Mouse (Mus musculus): ENCODE measurements around the gene Tmem248. TPM values are rescaled to one million over a fixed set of nuclear protein-coding genes. Genes with fewer than 3 reads are reported as not detected.
A peak's percentile ranks its signal among the peaks of the same experiment; 100 is the strongest.

Tmem248 gene
- 10 to 100 TPM; 29.4 to 33.6 TPM for total RNA-seq (2021)

DNA sequence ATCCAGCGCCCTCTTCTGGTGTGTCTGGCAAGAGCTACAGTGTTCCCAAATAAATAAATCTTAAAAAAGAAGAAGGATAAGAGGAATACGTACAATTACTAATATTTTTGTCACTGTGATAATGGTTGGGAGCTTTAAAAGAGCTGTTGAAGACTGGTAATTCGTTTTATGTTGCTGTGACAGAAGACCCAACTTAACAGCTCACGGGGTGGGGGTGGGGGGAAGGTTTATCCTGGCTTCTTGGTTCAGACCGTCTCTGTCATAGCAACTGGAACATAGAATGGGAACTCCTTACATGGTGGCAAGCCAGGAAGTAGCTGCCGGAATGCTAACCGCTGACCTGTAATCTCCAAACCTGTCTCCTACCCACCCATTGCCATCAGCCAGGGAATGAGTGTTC is at the start of gene Tmem248:
TSS of gene Tmem248 (plus strand) at position 301 of the 400 bp plus-strand sequence.
- intact Hi-C loops (cut with DNase I): no loop called here
- no peak for DNase-seq

DNA sequence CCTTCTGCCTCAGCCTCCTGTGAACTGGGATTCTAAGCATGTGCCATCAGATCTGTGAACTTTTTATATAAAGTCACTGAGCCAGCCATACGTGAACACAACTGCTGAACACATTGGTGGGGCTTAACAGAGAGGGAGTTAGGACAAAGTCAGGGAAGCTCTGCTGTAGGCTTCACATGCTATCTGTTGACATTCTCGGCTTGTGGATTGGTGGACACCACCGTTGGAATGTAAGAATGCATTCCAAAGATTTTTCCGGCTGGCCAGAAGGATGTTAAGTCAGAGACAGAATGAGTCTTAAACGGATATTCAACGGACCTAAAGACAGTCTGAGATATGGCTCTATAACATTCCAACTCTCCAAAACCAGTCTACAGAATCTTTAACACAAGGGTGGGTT is 47.8 kb upstream of the Tmem248 start:
- DNase-seq: no peak
- intact Hi-C loops (cut with DNase I): no loop called here

DNA sequence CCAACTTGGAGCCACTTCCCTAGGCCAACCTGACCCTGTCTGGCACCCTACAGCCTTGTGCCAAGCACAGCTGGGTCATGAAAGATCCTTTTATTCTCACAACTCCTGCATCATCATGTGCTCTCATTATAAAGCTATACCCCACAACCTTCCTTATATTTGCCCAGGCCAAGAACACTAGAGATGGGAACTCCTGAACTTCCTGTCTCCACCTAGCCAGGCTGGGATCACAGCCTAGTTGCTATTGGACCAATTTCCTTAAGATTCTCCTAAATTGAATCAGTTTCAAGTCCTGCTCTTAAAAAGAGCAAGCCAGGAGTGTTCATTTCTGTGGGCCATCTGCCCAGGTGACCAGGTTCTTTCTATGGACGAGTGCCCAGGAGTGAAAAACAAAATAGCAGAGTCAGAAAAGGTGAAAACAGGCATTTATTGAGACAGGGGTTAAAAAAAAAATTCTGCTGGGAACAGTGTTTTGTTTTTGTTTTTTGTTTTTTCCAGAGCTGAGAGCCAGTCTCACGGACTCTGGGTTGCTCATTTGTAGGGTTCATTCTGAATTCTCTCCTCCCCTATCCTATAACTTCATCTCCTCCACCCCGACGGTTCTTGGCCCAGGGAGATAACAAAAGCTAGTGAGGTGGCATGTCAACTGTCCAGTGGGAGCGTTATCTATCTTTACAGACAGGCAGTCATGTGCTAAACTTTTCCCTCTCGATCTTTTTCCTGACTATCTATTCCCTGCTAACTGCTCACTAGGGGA is 46.0 kb upstream of the Tmem248 start:
- intact Hi-C loops (cut with DNase I): no loop called here

DNA sequence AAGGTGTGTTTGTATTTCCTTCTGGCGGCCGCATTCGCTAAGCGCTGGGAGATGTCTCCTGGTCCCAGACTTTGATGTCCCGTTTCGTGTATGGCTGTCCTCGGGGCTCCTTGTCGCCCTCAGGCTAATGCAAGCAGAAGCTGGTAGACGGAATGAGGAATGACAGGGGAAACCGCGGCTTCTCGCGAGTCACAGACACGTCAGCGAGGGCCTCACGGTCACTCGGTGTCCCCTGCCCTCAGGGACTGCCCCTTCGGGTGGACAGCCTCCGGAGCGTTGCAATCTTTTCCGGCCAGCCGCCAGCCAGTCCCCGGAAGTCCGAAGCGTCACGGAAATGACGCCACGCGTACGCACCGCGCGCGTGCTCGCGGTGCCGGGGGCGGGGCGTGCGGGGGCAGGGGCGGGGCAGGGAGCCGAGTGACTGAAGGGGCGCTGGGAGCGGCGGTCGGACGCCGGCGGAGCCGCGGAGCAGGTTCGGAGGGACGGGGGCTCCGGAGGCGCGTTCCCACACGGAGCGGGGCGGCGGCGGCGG is 45.4 kb upstream of the Tmem248 start, which contains the start of gene Rabgef1:
TSS of gene Rabgef1 (plus strand) at position 376 of the 532 bp plus-strand sequence.
- intact Hi-C loops (cut with DNase I): no loop called here
- peak; percentile 94 for DNase-seq

More for the DNA sequence above, 46.0 kb upstream of the Tmem248 start:
- DNase-seq: no peak

DNA sequence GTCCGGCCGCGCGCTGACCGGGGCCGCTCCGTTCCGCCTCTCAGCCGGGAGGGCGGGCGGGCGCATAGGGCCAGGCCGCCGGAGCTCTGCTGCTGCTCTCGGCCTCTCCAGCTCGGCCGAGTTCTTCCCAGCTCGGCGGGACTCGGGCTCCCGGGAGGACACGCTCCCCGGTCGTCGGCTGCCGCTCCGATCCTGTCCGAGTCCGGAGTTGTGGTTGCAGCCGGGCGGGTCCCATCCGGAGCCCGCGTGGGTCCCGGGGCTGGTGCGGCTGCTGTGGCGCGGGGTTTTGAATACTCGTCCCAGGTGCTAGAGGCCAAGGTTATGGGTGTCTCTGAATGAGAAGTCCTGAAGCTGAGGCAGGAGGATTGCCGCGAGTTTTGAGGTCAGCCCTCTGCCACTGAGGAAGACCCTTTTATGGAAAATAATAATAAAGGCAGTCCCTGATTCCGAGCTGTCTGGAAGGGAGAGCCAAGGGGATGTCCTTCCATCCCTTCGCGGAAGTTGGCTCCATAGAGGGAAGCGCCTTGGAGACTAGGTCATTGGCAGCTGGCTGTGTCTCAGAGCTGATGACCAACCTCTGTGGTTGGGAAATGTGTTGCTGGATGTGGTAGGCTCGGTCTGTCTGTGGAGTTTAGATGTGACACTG is 44.8 kb upstream of the Tmem248 start:
- intact Hi-C loops (cut with DNase I): no loop called here
- DNase-seq: no peak

DNA sequence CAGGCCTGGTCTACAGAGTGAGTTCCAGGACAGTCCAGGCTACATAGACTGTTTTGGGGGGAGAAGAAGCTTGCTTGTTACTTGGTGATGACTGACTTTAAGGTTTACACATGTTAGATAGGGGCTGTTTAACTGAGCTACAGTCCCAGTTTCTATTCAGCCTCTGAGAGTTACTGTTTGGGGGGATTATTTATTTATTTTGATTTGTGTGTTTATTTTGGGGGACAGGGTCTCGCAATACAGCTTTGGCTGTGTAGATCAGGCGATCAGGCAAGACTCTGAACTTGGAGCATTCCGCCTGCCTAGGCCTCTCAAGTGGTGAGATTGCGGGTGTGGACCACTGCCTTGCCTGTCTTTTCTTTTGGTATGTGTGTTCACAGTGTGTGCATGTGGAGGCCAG is 43.9 kb upstream of the Tmem248 start:
- intact Hi-C loops (cut with DNase I): no loop called here

DNA sequence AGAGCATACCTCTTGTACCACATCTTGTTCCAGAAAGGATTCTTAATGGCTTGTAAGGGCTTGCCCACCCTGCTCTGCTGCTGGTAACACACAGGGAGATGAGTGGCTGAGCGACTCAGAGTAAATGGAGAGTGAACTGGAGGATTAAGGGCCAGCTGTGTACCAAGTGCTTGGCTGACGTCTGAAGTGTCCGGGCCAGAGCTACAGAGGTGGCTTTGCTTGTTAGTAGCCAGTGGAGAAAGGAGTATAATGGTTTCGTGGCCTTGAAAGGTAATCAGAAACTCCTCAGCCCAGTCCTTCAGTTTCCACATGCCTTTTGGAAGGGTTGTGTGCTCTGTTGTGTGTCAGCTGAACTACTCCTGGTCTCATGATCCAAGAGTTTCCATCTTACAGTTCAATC is 39.0 kb upstream of the Tmem248 start:
- intact Hi-C loops (cut with DNase I): no loop called here

More for the DNA sequence above, 43.9 kb upstream of the Tmem248 start:
- no peak for DNase-seq

DNA sequence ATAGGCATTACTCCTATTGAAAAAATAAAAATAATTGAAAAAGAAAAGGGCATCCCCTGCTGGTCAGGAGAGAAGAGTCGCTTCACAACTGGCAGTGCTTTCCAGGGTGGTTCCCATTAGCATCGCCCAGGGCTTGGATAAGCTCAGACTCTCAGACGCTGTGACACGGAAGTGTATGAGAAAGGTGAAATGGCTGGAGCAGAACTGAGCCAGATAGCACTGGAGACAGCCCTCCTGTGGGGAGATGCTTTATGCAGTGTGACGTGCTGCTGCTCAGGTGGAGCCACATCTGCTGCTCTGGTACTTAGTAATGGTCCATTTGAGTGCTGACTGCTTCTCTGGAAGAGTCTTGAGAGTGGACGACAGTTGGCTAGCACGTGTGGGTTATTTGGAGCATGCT is 36.5 kb upstream of the Tmem248 start:
- intact Hi-C loops (cut with DNase I): no loop called here
- no peak for DNase-seq

More for the DNA sequence above, 39.0 kb upstream of the Tmem248 start:
- DNase-seq: no peak

DNA sequence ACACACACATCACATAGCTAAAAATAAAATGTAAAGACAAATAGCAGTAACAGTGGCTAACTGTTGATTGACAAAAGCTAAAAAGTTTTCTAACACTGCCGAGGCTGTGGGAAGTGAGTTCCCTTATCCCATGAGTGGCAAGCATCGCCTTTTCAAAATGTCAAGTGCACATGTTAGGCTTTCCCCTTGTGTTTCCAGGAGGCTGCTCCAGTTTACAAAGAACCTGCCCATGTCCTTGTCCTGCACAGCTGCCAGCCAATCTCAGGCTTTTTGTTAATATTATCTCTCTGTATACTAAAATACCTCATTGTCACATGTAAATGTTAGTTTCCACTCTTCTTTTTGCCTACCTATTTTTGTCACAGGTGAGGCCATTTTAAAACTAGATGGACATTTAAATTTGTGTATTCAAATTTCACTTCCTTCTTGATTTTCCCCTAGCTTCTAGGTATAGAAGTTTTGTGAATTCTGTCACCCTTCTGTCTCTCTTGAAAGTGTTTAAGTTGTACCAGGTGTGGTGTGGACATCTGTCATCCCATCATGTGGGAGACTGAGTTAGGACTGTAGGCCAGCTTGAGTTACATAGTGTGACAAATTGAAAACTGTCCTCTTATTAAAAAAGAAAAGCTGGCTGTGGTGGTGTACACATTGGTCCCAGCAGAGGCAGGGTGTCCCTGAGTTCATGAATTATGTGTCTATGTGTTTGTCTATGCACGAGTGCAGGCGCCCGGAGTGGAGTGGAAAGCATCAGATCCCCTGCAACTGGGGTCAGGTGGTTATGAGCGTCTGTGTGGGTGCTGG is 34.9 kb upstream of the Tmem248 start:
- no peak for DNase-seq
- intact Hi-C loops (cut with DNase I): no loop called here

DNA sequence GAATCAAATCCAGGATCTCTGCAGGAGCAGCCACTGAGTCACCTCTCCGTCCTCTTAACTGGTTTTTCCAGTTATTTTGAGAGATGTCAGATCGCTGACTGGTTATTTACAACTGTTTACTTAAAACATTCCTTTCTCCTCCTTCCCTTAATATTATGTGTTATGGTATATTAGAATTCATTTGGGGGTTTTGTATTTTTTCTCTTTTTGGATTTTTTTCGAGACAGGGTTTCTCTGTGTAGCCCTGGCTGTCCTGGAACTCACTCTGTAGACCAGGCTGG is 34.4 kb upstream of the Tmem248 start:
- intact Hi-C loops (cut with DNase I): no loop called here
- no peak for DNase-seq

DNA sequence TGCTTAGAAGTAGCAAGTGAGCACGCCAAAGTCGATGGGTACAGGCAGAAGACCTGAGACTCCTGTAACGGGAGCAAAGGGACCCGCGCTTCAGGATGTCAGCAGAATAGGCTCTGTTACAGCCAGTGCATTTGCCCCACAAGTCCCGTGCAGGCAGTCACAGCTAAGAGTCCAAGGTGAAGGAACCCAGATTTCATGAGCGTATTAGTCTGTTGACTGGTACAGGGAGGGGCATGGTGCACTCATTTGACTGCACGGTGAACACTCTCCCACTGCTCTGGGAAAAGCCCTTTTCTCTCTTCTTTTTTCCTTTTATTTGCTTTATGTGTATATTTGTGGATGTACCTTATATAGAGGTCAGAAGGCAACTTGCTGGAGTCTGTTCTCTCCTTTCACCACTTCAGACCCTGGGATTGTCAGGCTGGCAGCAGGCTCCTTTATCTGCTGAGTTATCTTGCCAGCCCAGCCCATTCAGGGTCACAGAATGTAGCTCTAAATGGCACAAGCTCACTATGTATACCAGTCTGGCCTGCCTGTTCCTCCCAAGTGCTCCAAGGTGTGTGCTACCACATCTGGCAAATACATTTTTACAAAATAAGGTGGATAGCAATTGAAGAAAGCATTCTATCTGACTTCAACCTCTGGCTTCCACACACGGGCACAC is 32.6 kb upstream of the Tmem248 start:
- DNase-seq: no peak
- intact Hi-C loops (cut with DNase I): no loop called here

DNA sequence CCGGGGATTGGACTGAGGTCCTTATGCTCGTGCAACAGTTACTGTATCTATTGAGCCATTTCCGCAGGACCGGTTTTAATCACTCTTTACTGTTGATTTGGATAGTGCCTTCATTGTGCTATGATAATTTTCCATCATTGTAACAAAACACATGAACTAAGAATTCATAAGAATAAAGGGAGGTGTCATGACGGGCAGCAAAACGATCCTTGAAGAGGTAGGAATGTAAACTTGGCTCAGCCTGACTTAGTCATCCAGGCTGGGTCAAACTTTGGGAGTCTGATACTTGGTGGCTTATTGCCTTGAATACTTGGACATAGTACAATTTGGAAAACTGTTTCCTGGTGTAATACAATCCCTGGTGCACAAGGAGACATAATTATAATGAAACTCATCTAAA is 31.6 kb upstream of the Tmem248 start:
- intact Hi-C loops (cut with DNase I): no loop called here
- DNase-seq: no peak

DNA sequence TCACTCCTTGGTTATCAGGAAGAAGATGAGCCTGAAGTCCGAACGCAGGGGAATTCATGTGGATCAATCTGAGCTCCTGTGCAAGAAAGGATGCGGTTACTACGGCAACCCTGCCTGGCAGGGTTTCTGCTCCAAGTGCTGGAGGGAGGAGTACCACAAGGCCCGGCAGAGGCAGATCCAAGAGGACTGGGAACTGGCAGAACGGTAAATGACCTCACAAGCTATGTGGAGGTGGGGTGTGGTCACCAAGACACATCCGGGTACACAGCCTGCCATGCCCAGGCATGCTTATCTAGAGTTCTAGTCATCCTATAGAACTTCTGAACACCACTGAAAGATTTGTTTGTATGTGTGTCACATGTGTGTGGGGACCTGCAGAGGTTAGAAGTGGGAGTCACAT is 29.5 kb upstream of the Tmem248 start:
- intact Hi-C loops (cut with DNase I): no loop called here
- DNase-seq: peak; percentile 27

DNA sequence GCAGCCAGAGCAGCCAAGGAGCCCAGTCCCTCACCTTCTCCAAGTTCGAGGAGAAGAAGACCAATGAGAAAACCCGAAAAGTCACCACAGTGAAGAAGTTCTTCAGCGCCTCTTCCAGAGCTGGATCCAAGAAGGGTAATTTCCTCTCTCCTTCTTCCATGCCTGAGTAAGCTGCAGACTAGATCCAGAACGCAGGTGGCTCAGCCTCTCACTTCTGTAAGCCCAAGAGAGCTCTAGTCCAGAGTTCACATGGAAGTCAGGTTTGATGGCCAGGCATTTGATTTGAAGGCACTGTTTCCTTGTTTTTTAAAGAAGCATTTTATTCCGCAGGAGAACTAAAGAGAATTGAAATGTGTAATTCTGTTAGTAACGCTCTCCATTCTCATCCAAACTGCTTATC is 26.0 kb upstream of the Tmem248 start:
- intact Hi-C loops (cut with DNase I): no loop called here
- DNase-seq: no peak

DNA sequence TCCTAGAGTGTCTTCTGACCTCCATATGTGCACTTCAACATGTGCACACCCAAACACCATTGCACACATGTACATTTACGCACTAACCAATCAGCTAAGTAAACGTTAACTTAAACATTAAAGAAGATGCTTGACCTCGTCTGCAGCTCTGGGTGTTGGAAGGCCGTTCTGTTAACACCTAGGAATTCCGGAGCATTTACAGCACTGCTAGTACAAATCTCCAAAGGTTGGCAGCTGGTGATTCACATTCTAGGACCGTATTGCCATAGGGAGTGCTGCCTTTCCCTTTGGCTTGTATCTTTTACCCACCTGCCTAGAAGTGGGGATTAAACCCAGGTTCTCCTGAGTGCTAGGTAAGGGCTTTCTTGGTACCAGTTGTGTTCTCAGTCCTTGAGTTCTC is 25.0 kb upstream of the Tmem248 start:
- DNase-seq: no peak
- intact Hi-C loops (cut with DNase I): no loop called here

DNA sequence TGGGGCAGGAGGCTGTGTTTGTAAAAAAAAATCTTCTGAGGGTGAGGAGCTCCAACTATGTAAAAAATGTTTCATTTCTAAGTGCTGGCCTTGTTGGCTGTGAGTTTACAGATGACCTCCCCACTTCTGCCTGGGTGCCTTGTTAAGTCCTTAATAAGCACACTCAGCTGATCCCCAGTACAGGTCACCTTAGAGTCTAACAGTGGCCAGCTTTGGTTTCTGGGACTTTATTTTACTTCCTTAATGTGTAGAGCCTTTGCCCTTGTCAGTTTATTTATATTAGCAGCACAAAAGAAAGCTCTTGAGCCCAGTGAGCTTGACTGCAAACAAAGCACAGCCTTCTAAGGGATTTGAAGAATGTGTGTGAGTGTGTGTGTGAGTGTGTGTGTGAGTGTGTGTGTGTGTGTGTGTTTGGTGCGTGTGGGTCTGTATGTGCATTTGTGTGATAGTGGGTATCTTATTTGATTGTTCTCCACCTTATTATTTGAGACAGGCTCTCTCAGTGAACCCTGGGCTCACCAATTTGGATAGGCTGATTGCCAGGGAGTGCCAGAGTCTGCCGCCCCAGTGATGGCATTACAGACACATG is 24.4 kb upstream of the Tmem248 start:
- no peak for DNase-seq
- intact Hi-C loops (cut with DNase I): no loop called here

DNA sequence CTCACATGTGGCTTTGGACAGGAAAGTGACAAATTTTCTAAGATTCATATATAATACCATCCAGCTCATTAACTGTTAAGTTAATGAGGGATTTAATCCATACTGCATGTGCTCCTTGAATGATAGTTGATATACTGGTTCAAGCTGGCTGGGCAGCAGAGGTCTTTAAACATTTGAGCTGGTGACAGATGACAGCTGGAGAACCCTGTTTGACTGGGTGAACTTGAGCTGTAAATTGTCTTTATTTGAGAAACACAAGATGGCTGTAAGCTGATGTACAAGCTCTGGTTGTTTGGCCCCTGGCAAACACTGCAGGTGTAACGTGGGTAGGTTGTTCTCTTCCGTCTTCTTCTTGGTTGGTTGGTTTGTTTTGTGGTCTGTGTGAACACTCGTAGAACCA is 23.1 kb upstream of the Tmem248 start:
- intact Hi-C loops (cut with DNase I): no loop called here
- no peak for DNase-seq

DNA sequence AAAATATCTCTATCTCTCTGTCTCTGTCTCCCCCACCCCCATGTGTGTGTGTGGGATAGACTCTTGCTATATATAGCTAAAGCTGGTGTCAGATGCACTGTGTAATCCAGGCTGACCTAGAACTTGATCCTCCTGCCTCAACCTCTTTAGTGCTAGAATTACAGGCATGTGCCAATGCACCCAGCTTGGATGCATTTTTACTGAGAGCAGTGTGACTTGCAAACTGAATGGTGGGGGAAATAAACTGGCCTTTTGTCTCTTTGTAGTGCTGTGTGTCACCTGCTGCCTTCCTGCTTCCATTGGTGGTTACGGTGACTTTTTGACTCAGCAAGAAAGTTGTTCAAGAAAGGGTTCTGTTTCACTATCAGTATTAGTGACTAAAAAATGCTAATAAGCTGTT is 20.6 kb upstream of the Tmem248 start:
- no peak for DNase-seq
- intact Hi-C loops (cut with DNase I): no loop called here

DNA sequence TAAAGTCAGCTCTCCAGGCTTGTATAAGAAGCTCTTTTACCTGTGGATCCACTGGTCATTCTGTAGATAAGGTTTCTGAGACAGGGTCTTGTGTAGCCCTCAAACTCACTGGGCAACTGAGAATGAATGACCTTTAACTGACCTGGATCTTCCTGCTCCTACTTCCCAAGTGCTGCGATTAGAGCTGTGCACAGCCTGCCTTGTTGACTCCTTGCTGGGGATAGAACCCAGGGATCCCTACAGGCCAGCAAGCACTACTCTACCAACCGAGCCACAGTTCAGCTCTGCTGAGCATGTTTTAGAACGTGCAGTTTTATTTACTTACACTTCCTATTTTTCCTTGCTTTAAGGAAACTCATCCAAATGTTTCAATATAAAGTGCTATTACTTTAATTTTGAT is 19.4 kb upstream of the Tmem248 start:
- intact Hi-C loops (cut with DNase I): no loop called here
- no peak for DNase-seq

DNA sequence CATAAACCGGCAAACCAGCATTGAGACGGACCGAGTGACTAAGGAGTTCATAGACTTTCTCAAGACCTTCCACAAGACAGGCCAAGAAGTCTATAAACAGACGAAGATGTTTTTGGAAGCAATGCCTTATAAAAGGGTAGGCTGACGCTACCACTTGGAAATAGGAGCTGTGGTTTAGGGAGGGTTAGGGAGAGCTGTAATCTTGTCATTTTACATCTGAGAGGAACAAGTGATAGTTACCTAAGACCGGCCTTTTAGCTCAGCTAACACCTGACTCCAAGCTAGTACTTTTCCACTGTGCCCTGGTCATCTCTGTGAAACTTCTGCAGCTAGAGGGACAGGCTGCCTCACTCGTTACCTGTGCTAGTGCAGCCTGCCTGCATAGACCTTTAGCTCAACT is 18.9 kb upstream of the Tmem248 start:
- no peak for DNase-seq
- intact Hi-C loops (cut with DNase I): no loop called here
